Mouse (Mus musculus) right cerebral cortex, postnatal 25 days (tissue): ENCODE measurements at regions not wholly inside any gene's neighbourhood (a gene's known extent, or its start where the extent isn't known, plus 50 kb on each side); places are given as distances from the start of the nearest gene placed in this dataset.

Source experiments
- DNase-seq: peaks from one replicate; pipeline ENCODE4 v3.0.0; 2022

- DNase-seq = no peak
Observed at GRCm38 (mm10) chr1:119186856-119187255, 133.4 kb upstream of the Gli2 start.

GRCm38 (mm10) chr1:119183558-119184270 lies 130.3 kb upstream of the Gli2 start:
- peak; percentile 17 for DNase-seq

- DNase-seq = no peak
Observed at GRCm38 (mm10) chr1:119173030-119173756, 119.8 kb upstream of the Gli2 start.

- no peak for DNase-seq
Observed at GRCm38 (mm10) chr1:119167443-119167842, 114.0 kb upstream of the Gli2 start.

- DNase-seq = no peak
Observed at GRCm38 (mm10) chr1:119166286-119166685, 112.9 kb upstream of the Gli2 start.

GRCm38 (mm10) chr1:119164811-119165210 lies 111.4 kb upstream of the Gli2 start:
- DNase-seq = no peak

- DNase-seq = no peak
Observed at GRCm38 (mm10) chr1:119163846-119164245, 110.4 kb upstream of the Gli2 start.

GRCm38 (mm10) chr1:119163114-119163740 lies 109.8 kb upstream of the Gli2 start:
- DNase-seq = no peak

GRCm38 (mm10) chr1:119161751-119162150 lies 108.3 kb upstream of the Gli2 start:
- DNase-seq = no peak

GRCm38 (mm10) chr1:119160354-119160753 lies 106.9 kb upstream of the Gli2 start:
- DNase-seq = no peak

- no peak for DNase-seq
Observed at GRCm38 (mm10) chr1:119157171-119157700, 103.8 kb upstream of the Gli2 start.

GRCm38 (mm10) chr1:119153619-119154018 lies 100.2 kb upstream of the Gli2 start:
- DNase-seq = no peak

- no peak for DNase-seq
Observed at GRCm38 (mm10) chr1:119152776-119153175, 99.4 kb upstream of the Gli2 start.

GRCm38 (mm10) chr1:119147506-119147905 lies 94.1 kb upstream of the Gli2 start:
- DNase-seq = no peak

- no peak for DNase-seq
Observed at GRCm38 (mm10) chr1:119143808-119144207, 90.4 kb upstream of the Gli2 start.

GRCm38 (mm10) chr1:119129039-119129438 lies 75.6 kb upstream of the Gli2 start:
- no peak for DNase-seq

GRCm38 (mm10) chr1:119125561-119125960 lies 72.1 kb upstream of the Gli2 start:
- no peak for DNase-seq

- no peak for DNase-seq
Observed at GRCm38 (mm10) chr1:119124798-119125197, 71.4 kb upstream of the Gli2 start.

GRCm38 (mm10) chr1:119124063-119124462 lies 70.6 kb upstream of the Gli2 start:
- no peak for DNase-seq

- DNase-seq = no peak
Observed at GRCm38 (mm10) chr1:119123402-119123801, 70.0 kb upstream of the Gli2 start.

- DNase-seq = no peak
Observed at GRCm38 (mm10) chr1:119122975-119123374, 69.6 kb upstream of the Gli2 start.

GRCm38 (mm10) chr1:119119863-119120569 lies 66.6 kb upstream of the Gli2 start:
- no peak for DNase-seq

GRCm38 (mm10) chr1:119115106-119115674 lies 61.8 kb upstream of the Gli2 start:
- no peak for DNase-seq
